Mouse (Mus musculus) liver, embryonic 13.5 days (tissue): ENCODE measurements around the gene 2810408A11Rik. TPM values are rescaled to one million over a fixed set of nuclear protein-coding genes. Genes with fewer than 3 reads are reported as not detected.
"Not testable (repeated sequence)": the region's sequence is repeated elsewhere in the genome, so short reads cannot be mapped to it uniquely, and the experiment has no call there.

ENCODE experiments used
- ATAC-seq: fragments of 200-750 bp; cut with Nextera tagmentation; 2 replicates; pipeline ENCODE4 v1.8.0; 2017; ENCODE audit warnings: low read depth, mild to moderate bottlenecking, moderate number of reproducible peaks, moderate library complexity
- DNase-seq: peaks from one replicate; pipeline ENCODE4 v3.0.0; 2022
- H3K27ac ChIP-seq: fragments of 300-500 bp; sonication (generic); 2 replicates; pipeline ENCODE4 v1.5.1; 2015; ENCODE audit warnings: moderate library complexity, mild to moderate bottlenecking, inconsistent platforms
- H3K27me3 ChIP-seq: fragments of 300-500 bp; sonication (generic); 2 replicates; pipeline ENCODE4 v1.6.1; 2015; ENCODE audit warnings: mild to moderate bottlenecking, inconsistent platforms
- H3K36me3 ChIP-seq: fragments of 300-500 bp; sonication (generic); 2 replicates; pipeline ENCODE4 v1.6.1; 2015; ENCODE audit warnings: mild to moderate bottlenecking, inconsistent platforms
- H3K4me1 ChIP-seq: fragments of 300-500 bp; sonication (generic); replicated peaks from 2 replicates; pipeline ENCODE4 v1.6.1; 2015; ENCODE audit warnings: inconsistent platforms
- H3K4me2 ChIP-seq: fragments of 300-500 bp; sonication (generic); 2 replicates; pipeline ENCODE4 v1.6.1; 2015; ENCODE audit warnings: inconsistent platforms, mild to moderate bottlenecking, moderate library complexity
- H3K4me3 ChIP-seq: fragments of 300-500 bp; sonication (generic); replicated peaks from 2 replicates; pipeline ENCODE4 v1.5.1; 2015; ENCODE audit warnings: mild to moderate bottlenecking, inconsistent platforms
- H3K9ac ChIP-seq: fragments of 300-500 bp; sonication (generic); 2 replicates; pipeline ENCODE4 v1.6.1; 2015; ENCODE audit warnings: mild to moderate bottlenecking, inconsistent platforms
- H3K9me3 ChIP-seq: fragments of 300-500 bp; sonication (generic); replicated peaks from 2 replicates; pipeline ENCODE4 v1.6.1; 2016; ENCODE audit warnings: inconsistent platforms
- WGBS: fragments of 180-500 bp; shearing (Covaris S2); methylation state at CpG from one replicate; pipeline ENCODE4 v1.1.7; 2015; ENCODE audit not compliant: insufficient replicate concordance; 5-methylcytosine and 5-hydroxymethylcytosine counted together
- polyA plus RNA-seq: library from polyadenylated mRNA; unstranded; fragments of >200 nt; fragmentation: Nextera tagmentation; extraction: Ambion mirVana; gene quantifications from 2 replicates; pipeline ENCODE4 v1.2.1, GENCODE M21; 2015

2810408A11Rik gene
- polyA plus RNA-seq, 1 experiment from 2014 or later = 0.89 TPM

- H3K27ac ChIP-seq = peak overlapping the region; percentile 89
- H3K4me3 ChIP-seq, H3K9me3 ChIP-seq, H3K36me3 ChIP-seq, DNase-seq: not testable (repeated sequence)
- ATAC-seq = peak; percentile 66
- peaks cover 12% of the 10 kb centered on the region for H3K27me3 ChIP-seq
- peak overlapping the region; percentile 74 for H3K9ac ChIP-seq
- H3K4me1 ChIP-seq = peaks cover 49% of the 10 kb centered on the region
- H3K4me2 ChIP-seq = peak overlapping the region; percentile 56
- WGBS = 67% methylated on average over 3 of the region's 3 CpGs
These were observed 37.1 kb downstream of the 2810408A11Rik start for GRCm38 (mm10) chr11:69863729-69864128.

GRCm38 (mm10) chr11:69858113-69858998 is 42.4 kb downstream of the 2810408A11Rik start, which contains the start of gene Tnk1:
Gene Tnk1 (minus strand): TSS chr11:69858730.
- H3K27me3 ChIP-seq = peaks cover 25% of the 10 kb centered on the region
- WGBS = 38% methylated on average over 30 of the region's 30 CpGs
- ATAC-seq = no peak
- H3K36me3 ChIP-seq = no peaks in the 10 kb centered on the region
- no peak within 1 kb of the TSS for H3K4me3 ChIP-seq
- peaks cover 39% of the 10 kb centered on the region for H3K4me1 ChIP-seq
- no peak within 1 kb of the TSS for H3K9ac ChIP-seq
- no peak within 1 kb of the TSS for H3K27ac ChIP-seq
- DNase-seq = no peak
- peak within 1 kb of the TSS; percentile 8; the same call in 1 of the 2 replicates for H3K4me2 ChIP-seq
- H3K9me3 ChIP-seq = no peaks in the 10 kb centered on the region

- WGBS = 19% methylated on average over 16 of the region's 16 CpGs
- peak overlapping the region; percentile 35; the same call in 1 of the 2 replicates for H3K4me3 ChIP-seq
- no peaks in the 10 kb centered on the region for H3K9me3 ChIP-seq
- H3K4me2 ChIP-seq = peak overlapping the region; percentile 61
- H3K9ac ChIP-seq = peak overlapping the region; percentile 70
- H3K4me1 ChIP-seq = peaks cover 64% of the 10 kb centered on the region
- peak; percentile 35 for ATAC-seq
- peak overlapping the region; percentile 99 for H3K27ac ChIP-seq
- peaks cover 25% of the 10 kb centered on the region for H3K27me3 ChIP-seq
- peak; percentile 70 for DNase-seq
- H3K36me3 ChIP-seq = peaks cover 23% of the 10 kb centered on the region
These were observed 45.4 kb downstream of the 2810408A11Rik start for GRCm38 (mm10) chr11:69855347-69855746.

- DNase-seq (no peak), ATAC-seq (no peak)
- Histone ChIP-seq H3K4me3 (peak overlapping the region; percentile 35), H3K27ac (peak overlapping the region; percentile 99), H3K4me2 (peak overlapping the region; percentile 61), H3K27me3 (peaks cover 21% of the 10 kb centered on the region), H3K9me3 (no peaks in the 10 kb centered on the region), H3K36me3 (peaks cover 29% of the 10 kb centered on the region), H3K9ac (peak overlapping the region; percentile 70), H3K4me1 (peaks cover 70% of the 10 kb centered on the region)
- WGBS = 54% methylated on average over 10 of the region's 10 CpGs
These were observed 46.1 kb downstream of the 2810408A11Rik start for GRCm38 (mm10) chr11:69854680-69855079.

- Histone ChIP-seq H3K4me2 (peak overlapping the region; percentile 67), H3K27ac (peak overlapping the region; percentile 99), H3K27me3 (peaks cover 16% of the 10 kb centered on the region), H3K4me1 (peaks cover 77% of the 10 kb centered on the region), H3K36me3 (peaks cover 36% of the 10 kb centered on the region), H3K9me3 (no peaks in the 10 kb centered on the region), H3K4me3 (peak overlapping the region; percentile 43), H3K9ac (peak overlapping the region; percentile 76)
- ATAC-seq (peak; percentile 92), DNase-seq (peak; percentile 95)
- 15% methylated on average over 7 of the region's 7 CpGs for WGBS
These were observed 46.8 kb downstream of the 2810408A11Rik start for GRCm38 (mm10) chr11:69853994-69854393.

GRCm38 (mm10) chr11:69850754-69851153 is 50.0 kb downstream of the 2810408A11Rik start:
- peak overlapping the region; percentile 30; the same call in 1 of the 2 replicates for H3K9ac ChIP-seq
- ATAC-seq (no peak), DNase-seq (no peak)
- H3K9me3 ChIP-seq = no peaks in the 10 kb centered on the region
- peaks cover 93% of the 10 kb centered on the region for H3K4me1 ChIP-seq
- peak overlapping the region; percentile 99 for H3K27ac ChIP-seq
- H3K4me2 ChIP-seq = peak overlapping the region; percentile 17; the same call in 1 of the 2 replicates
- H3K36me3 ChIP-seq = peaks cover 51% of the 10 kb centered on the region
- 58% methylated on average over 8 of the region's 8 CpGs for WGBS
- no peaks in the 10 kb centered on the region for H3K27me3 ChIP-seq
- H3K4me3 ChIP-seq = no peak overlapping the region

- H3K27ac ChIP-seq = peak overlapping the region; percentile 99
These were observed 50.9 kb downstream of the 2810408A11Rik start for GRCm38 (mm10) chr11:69849884-69850283.

GRCm38 (mm10) chr11:69849128-69849527 is 51.7 kb downstream of the 2810408A11Rik start:
- Histone ChIP-seq H3K4me1 (peaks cover 87% of the 10 kb centered on the region), H3K36me3 (peaks cover 51% of the 10 kb centered on the region), H3K27ac (peak overlapping the region; percentile 99)

More at GRCm38 (mm10) chr11:69849884-69850283, 50.9 kb downstream of the 2810408A11Rik start:
- DNase-seq (no peak), ATAC-seq (no peak)
- Histone ChIP-seq H3K4me2 (no peak overlapping the region), H3K4me1 (peaks cover 92% of the 10 kb centered on the region), H3K4me3 (no peak overlapping the region), H3K36me3 (peaks cover 51% of the 10 kb centered on the region), H3K9ac (no peak overlapping the region), H3K27me3 (no peaks in the 10 kb centered on the region), H3K9me3 (no peaks in the 10 kb centered on the region)
- WGBS = 83% methylated on average over 15 of the region's 15 CpGs

GRCm38 (mm10) chr11:69848021-69848420 is 52.8 kb downstream of the 2810408A11Rik start:
- peak overlapping the region; percentile 94 for H3K4me2 ChIP-seq
- no peaks in the 10 kb centered on the region for H3K9me3 ChIP-seq
- H3K4me1 ChIP-seq = peaks cover 86% of the 10 kb centered on the region
- no peak for ATAC-seq
- 93% methylated on average over 6 of the region's 6 CpGs for WGBS
- no peak for DNase-seq
- peak overlapping the region; percentile 90 for H3K9ac ChIP-seq
- H3K27me3 ChIP-seq = no peaks in the 10 kb centered on the region
- H3K36me3 ChIP-seq = peaks cover 51% of the 10 kb centered on the region
- peak overlapping the region; percentile 99 for H3K27ac ChIP-seq
- peak overlapping the region; percentile 79 for H3K4me3 ChIP-seq

More at GRCm38 (mm10) chr11:69849128-69849527, 51.7 kb downstream of the 2810408A11Rik start:
- Histone ChIP-seq H3K27me3 (no peaks in the 10 kb centered on the region), H3K9me3 (no peaks in the 10 kb centered on the region), H3K4me3 (no peak overlapping the region), H3K9ac (peak overlapping the region; percentile 19; the same call in 1 of the 2 replicates), H3K4me2 (no peak overlapping the region)
- DNase-seq (no peak), ATAC-seq (no peak)
- 72% methylated on average over 9 of the region's 9 CpGs for WGBS
